19 mouse cellular contexts compared by ENCODE assay signal in genomic region chr7:70066448-70066847, GRCm38 (mm10).
"Had no signal": no experiment of that assay in that cellular context is flagged by ENCODE, and none has a peak within 500 bp of the region (broad histone marks: within the 10 kb centered on the region; RNA-seq: fewer than 3 reads in every experiment).

No protein-coding gene starts in this region.

- H3K27me3 ChIP-seq: liver, embryonic 13.5 days; neural tube, embryonic 13.5 days had no signal

- DNase-seq: kidney, adult 2 months; kidney, postnatal 10 days; kidney, postnatal 36 days; layer of hippocampus, postnatal 36 days; liver, embryonic 13.5 days; lung, adult 2 months; lung, postnatal 14 days; lung, postnatal 4 days; right cerebral cortex, adult 18-20 months; right cerebral cortex, postnatal 14 days; right cerebral cortex, postnatal 4 days; thymus, adult 2 months; thymus, postnatal 14 days; thymus, postnatal 4 days had no signal

- H3K36me3 ChIP-seq: liver, embryonic 13.5 days; neural tube, embryonic 13.5 days had no signal

- H3K27ac ChIP-seq: left cerebral cortex, adult 2 months; liver, embryonic 13.5 days; stomach, postnatal 0 days had no signal

- H3K9ac ChIP-seq: liver, embryonic 13.5 days; neural tube, embryonic 13.5 days had no signal

- ATAC-seq: intestine, embryonic 16.5 days had no signal

- H3K9me3 ChIP-seq: liver, embryonic 13.5 days; neural tube, embryonic 13.5 days had no signal

- H3K4me2 ChIP-seq: liver, embryonic 13.5 days; neural tube, embryonic 13.5 days had no signal

- H3K4me1 ChIP-seq: liver, embryonic 13.5 days had no signal

- H3K4me3 ChIP-seq: left cerebral cortex, adult 2 months; liver, embryonic 13.5 days; myocyte; neural tube, embryonic 13.5 days had no signal
